Mouse (Mus musculus): ENCODE data around the gene Mrpl33.
"Not testable (repeated sequence)": the region's sequence is repeated elsewhere in the genome, so short reads cannot be mapped to it uniquely, and the experiment has no call there.

The Mrpl33 gene

DNA sequence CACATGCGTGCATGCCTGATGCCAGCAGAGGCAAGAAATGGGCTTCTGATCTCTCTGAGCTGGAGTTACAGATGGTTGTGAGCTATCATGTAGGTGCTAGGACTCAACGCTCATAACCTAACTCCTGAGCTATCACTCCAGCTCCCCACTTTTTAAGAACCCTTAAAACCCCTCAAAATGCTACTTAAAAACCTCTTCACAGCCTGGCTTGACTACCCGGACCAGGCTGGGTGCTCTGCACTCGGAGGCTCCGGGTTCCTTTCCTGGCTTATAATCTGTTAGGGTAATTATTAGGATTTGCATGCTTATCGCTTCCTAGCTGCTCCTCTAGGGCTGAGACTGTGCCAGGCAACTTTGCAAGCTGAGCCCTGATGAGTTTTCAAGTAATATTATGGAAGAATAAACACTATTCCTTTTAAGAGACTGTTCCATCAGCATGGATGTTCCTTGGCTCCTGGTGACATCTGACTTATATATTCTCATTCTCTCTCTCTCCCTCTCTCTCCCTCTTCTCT is 752 bp downstream of the Mrpl33 start:
- DNase-seq (ENCODE audit: low read depth, low spot score), result no peak

DNA sequence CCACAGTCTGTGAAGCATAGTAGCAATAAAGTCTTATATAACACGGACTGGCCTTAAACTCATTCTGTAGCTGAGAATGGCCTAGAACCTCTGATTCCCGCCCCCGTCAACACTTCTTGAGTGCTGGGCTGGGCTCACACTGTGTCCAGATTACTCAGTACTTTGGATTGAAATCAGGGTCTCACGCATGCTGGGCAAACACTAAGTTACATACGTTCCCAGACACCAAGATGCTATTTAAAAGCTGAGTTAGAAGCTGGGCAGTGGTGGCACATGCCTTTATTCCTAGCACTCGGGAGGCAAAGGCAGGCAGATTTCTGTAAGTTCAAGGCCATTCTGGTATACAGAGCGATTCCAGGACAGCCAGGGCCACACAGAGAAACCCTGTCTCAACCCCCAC is 1.4 kb downstream of the Mrpl33 start:
- DNase-seq (ENCODE audit: low read depth, low spot score), result no peak

DNA sequence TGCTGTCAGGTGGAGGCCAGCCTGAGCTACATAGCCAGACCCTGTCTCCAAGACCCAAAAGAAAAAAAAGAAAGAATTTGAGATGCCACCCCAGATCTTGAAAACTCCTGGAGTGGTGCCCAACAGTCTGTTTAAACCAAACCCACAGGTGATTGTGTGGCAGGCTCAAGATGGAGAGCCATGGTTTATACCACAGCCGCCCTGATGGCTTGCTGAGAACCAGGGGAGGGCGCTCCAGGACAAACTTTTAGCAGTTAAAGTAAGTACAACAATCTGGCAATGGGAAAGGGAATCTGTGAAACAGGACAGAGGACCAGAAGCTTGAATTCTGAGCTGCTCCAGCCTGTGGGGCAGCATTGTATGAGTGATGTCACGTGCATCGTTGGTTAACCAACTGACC is 1.8 kb downstream of the Mrpl33 start:
- no peak for DNase-seq (ENCODE audit: low read depth, low spot score)

DNA sequence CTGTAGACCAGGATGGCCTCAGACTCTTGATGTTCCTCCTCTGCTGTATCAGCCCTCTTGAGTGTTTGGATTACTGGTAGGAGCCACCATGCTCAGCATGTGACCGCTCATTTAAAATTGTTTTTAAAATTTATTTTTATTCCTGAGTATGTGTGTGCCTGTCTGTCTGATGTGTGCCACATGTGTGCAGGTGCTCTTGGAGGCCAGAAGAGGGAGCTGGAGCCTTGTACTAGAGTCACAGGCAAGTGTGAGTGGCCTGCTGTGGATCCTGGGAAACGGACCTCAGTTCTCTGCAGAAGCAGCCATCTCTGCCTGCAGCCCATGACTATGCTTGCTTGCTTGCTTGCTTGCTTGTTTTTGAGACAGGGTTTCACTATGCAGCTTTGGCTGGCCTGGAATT is 2.4 kb downstream of the Mrpl33 start:
- DNase-seq (ENCODE audit: low read depth, low spot score), result no peak

DNA sequence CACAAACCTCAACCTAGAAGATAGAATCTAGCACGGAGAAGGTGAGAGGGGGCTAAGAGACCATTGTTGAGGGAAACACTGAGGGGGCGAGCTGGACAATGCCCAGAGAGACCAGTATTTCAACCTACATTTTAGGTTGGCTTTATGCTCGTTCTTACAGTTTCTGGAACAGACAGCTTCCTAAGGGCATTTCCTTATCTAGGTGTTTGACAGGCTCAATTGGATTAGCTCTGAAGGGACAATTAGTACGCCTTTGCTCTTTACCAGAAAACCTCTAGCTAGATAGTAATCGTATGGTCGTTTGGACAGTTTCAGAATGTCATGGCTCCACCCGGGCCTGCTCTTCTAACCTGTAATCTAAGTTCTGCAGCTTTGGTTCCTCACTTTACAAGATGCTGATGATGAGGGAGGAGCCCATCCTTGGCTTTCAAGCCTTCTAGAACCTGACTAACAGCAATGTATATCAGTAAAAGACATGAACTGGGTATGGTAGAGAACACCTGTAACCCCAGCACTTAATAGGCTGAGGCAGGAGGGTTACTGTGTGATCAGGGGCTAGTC is 4.5 kb downstream of the Mrpl33 start:
- no peak for DNase-seq (ENCODE audit: low read depth, low spot score)

DNA sequence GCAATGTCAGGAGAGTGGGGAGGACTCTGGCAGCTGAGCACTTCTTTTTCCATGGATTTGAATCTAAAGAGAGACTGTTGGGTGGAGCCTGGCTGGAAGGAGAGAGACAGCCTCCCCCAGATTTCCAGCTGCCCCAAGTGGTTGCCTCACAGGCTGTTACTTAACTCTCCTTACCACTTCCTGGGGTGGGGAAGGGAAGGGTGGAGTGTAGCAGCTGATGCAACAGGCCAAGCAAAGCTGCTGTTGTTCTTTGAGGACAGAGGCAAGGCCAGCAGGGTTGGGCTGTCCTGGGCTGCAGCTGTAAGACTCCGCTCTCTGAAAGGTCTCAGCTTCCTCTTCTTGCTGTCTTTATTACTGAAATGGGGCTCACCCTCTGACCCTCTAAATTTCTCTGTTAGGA is 5.6 kb downstream of the Mrpl33 start:
- DNase-seq (ENCODE audit: low read depth, low spot score), result no peak

DNA sequence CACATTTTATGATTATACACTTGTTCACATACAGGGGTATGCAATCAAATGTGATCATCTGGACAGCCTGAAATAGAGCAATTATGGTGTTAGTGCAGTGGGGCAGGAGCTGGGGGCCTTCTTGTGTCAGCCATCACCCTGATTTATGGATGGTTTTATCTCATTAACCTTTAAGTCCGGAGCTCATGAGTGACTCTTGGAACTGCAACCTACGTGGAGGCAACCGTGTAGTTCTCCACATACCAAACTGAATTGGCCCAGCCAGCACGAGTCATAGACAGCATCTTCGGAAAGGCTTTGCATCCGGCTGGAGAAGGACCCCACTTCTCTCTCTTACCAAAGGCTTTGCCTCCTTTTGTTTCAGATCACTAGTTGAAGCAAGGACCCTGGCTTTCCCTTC is 7.0 kb downstream of the Mrpl33 start:
- DNase-seq (ENCODE audit: low read depth, low spot score), result no peak

DNA sequence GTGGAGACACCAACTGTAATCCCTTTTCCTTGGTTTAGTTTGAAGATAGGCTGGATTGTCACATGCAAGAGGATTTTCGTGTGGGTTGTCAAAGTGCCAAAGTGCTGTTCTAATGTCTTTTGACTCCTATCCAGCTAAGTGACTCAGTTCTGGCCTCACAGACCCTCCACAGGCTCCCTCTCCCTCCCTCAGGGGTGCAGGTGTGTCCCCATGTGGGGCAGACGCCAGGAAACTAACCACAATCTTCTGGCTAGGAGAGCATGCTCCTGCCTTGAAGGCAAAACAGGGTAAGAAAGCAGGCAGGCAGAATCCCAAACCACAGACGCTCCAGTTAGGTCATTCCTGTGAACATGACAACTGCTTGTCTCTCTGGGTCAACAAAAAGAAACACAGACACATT is 9.4 kb downstream of the Mrpl33 start:
- no peak for DNase-seq (ENCODE audit: low read depth, low spot score)

DNA sequence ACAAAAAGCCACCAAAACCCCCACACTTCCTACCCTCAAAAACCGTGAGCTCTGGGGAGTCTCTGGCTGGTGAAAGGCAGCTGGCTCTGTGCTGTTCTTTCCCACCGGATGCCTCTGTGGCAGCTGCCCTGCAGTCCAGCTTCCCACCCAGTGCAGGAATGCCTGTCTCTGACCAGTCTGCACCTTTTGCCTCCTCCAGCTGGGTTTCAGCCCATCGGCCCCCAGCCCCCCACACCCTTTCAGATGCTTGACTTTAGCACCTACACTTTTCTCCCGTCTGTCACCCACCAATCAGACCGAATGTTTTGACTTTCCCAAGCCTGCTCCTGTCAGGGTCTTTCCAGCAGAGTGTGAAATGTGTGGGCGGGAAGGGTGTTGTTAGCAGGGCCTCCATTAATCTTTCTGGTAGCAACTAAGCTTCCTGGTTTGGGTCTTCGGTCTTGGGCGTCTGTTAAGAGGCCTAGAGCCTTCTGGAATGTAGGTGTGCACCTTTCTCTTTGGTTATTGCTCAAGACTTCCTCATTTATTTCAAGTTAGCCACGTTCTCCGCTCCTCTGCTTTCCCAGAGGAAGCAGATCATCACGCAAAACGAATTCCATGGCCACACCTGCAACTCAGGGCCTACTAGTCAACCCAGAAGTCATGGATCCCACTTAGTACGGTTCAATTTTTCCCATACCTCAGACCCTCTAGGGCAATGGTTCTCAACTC is 13.8 kb downstream of the Mrpl33 start:
- no peak for DNase-seq (ENCODE audit: low read depth, low spot score)

DNA sequence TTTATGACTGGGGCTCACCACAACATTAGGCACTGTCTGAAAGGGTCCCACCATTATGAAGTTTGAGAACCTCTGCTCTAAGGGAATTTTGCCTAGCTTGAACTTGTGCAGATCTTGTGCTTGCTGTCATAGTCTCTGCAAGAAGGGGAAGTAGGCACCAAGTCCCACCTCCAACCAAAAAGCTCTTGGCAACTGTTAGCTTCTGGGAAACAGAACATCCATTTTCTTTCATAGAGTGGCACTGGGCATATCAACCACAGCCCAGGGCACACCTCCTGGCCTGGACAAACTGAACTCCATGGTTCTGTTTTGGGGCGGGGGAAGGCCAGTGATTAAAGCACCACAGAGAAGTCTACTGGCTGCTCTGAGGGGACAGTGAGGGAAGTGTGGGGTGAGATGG is 14.5 kb downstream of the Mrpl33 start:
- no peak for DNase-seq (ENCODE audit: low read depth, low spot score)

DNA sequence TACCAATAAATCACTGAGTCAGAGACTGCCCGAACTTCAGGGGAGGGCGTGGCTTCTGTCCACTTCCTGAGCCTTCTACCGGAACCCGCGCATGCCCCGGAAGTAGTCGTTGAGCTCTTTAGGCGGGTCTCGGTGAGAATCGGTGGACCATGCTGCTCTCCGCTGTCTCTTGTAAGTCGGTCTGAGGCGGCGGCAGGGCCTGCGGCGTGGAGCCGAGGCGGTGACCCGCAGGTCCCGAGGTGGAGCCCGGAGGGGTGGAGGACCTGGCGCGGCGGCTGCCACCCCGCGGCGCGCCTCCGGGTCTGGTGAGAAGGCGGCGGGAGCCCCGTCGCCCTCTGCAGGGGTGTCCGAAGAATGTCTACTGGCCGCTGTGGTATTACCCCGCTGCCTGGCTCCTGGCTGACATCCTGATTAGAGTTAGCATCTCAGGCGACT is 17.1 kb downstream of the Mrpl33 start:
- peak; percentile 72 for DNase-seq (ENCODE audit: low read depth, low spot score)

DNA sequence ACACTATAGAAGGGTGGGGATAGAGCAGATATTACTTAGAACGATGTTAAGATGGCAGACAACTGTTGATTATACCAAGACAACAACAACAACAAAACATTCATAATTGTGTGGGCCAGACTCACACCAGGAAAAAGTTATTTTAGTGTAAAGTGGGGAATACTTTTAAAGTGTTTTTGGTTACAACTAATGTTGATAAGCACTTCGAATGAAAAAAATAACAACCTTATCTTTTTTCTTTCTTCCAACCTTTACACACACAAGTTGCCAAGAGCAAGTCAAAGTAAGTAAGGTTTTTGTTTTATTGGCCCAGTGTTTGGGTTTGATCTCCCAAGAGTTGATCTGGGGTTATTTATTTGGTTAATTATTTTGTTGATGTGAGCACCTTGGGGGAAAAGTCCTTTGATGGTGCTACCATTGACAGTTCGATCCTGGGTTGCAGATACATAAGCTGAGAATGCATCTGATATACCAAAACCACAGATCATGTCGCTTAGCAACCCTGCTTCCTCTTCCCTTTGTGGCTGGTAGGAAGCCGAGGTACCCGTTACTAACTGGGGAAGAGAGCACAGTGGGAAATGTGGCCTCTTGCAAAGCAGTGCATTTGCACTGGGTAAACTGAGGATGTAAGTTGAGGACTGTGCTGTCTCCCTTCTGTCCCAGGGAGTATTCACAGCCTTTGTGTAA is 17.7 kb downstream of the Mrpl33 start:
- DNase-seq (ENCODE audit: low read depth, low spot score), result no peak

DNA sequence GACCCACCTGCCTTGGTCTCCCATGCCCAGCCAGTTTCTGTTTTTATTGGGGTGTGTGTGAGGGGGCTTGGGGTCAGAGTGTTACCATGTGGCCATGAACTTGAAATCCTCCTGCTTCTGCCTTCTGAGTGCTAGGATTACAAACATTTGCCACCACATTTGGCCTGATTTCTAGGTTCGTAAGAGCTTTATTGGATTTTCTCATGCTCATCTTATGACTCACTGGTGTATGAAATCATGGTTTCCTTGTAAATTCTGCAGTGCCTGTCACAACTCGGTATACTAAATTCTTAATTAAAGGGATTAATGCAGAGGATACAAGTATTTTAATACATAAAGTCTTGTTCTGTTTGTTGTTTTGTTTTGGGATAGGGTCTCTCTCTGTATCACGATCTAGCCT is 23.6 kb downstream of the Mrpl33 start:
- no peak for DNase-seq (ENCODE audit: low read depth, low spot score)

DNA sequence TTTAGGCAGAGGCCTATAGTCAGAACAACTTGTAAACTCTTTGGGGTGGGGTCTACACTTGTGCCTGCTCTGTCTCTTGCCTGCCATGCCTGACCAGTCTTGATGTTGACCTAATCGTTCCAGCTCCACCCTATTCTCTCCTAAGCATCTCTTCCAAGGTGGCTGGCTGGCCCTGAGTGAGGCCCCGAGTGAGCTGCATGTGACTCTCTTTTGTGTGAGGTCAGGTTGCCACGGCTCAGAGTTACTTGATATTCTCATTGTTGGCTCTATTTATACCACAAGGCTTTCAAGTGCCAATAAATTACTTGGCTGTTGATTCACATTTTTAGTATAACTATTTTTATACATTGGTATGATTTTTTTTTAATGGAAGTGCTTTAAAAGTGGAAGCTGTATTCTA is 30.4 kb downstream of the Mrpl33 start:
- no peak for DNase-seq (ENCODE audit: low read depth, low spot score)

DNA sequence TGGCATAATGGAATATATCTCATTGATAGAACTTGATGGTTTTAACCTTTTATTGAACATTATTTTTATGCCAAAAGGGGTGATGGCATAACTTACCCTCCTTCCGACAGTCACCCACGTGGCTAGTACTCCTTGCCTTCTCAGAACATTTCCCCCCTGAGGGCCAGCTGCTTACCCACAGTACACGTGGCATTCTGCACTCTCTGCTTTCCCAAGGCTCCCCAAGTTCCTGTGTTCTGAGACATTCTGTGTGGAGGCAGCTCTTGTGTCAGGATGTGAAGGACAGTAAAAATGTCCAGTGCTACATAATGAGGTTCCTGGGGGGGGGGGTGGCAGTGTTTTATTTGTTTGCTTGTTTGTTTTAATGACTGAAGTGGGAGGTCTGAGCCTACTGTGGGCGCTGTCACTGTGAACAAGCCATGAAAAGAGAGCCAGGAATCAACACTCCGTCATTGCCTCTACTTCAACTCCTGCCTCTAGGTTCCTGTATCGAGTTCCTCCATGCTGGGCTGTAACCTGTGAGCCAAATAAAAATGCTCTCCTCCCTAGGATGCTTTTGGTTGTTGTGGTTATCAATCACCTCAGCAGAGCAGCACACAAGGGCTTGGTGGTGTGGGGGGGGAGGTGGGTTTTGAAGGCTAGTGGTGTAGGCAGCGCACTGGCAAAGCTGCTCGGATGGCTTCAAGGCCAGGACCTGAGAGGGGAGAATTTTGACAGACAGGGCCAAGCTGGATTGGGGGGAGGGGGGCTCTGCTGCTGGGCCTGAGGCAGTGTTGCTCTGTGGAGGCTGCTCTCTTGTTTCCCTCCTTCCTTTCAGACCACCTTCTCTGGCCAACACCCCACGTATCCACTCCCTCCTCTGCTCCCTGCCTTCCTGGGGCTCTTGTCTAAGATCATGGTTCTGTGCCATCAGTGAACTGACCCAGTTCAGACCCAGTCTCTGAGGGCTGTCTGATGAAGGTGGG is 31.1 kb downstream of the Mrpl33 start:
- DNase-seq (ENCODE audit: low read depth, low spot score), result no peak

DNA sequence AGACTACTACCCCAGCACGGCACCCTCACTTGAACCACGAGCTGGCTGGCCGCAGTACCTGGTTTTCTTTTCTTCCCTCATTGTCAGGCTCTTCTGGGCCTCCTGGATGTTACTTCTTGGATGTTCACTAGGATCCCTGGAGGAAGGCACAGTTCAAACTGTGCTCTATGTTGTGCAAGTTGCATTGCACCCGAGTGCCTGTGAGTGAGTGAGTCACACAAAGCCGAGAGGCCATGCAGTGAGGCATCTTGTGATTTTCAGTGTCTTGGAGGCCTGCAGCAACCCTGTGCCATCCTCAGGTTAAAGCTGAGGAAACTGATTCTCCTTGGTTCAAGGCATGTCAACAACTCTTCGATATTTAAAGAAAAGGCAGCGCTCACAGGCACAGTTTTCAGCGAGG is 31.8 kb downstream of the Mrpl33 start:
- no peak for DNase-seq (ENCODE audit: low read depth, low spot score)

DNA sequence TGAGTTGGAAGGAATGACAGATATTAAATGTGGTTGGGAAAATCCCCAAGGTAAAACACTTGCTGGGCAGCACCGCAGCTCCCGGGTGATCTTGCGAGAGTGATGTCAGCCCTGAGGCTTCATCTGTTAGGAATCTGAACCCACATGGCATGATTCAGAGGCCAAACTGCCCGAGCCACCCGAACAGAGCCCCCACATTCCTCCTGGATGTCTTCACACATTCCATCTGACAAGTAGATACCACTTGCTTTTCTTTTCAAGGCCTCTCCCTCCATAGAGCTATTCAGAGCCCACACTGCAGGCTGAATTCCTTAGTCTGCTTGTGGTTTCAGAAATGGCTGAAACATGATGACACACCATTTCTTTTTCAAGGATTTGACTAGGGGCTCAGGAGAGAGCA is 33.3 kb downstream of the Mrpl33 start:
- DNase-seq (ENCODE audit: low read depth, low spot score), result peak; percentile 17

DNA sequence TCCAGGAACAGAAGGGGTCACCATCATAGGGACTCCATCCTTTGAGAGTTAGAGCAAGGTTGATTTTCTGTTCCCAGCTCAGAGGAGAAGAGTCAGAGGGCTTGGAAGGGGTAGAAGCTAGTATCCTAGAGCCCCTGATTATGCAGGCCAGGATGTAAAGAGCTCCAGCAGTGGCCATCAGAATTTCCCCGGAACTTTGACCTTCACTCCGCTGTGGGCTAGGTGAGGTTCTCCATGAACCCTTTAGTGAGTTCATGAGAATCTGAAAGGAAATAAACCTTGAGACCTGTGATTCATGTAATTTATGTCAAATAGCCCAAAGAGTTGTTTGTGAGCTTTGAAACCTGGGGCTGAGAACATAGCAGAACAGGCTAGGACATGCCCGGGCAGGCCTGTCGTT is 34.4 kb downstream of the Mrpl33 start:
- DNase-seq (ENCODE audit: low read depth, low spot score), result not testable (repeated sequence)

DNA sequence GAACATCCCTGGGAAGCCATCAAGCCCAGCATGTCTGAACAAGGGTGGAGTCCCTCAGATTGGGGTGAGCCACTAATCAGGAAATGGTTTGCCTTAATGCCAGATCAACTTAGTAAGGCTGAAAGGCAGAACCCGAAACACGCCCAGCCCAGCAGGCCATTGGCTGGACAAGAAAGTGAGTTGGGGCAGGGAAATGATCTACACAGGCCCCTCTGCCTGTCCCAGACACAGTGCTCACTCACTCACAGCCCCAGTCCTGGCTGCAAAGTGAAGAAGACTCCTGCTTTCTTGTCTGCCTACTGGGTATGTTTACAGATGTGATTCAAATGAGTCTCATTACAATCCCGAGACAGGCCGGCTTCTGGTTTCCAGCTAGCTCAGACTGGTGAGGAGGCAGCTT is 37.4 kb downstream of the Mrpl33 start:
- no peak for DNase-seq (ENCODE audit: low read depth, low spot score)

DNA sequence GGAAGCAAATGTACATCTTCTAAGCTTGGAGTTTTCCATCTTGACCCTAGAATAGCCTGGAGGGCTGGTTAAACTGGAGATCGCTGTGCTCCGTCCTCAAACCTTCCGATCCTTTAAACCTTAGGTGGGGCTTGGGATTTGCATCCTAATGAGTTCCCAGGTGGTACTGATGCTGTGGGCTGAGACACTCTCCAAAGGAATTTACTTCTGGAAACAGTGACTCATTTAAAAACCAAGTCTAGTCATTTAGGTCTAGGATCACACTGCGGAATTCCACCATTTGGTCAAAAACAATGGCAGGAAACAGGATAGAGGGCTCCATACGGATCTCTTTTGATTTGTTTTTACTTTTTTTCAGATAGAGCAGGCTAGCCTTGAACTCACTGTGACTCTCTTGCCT is 37.9 kb downstream of the Mrpl33 start:
- DNase-seq (ENCODE audit: low read depth, low spot score), result no peak

DNA sequence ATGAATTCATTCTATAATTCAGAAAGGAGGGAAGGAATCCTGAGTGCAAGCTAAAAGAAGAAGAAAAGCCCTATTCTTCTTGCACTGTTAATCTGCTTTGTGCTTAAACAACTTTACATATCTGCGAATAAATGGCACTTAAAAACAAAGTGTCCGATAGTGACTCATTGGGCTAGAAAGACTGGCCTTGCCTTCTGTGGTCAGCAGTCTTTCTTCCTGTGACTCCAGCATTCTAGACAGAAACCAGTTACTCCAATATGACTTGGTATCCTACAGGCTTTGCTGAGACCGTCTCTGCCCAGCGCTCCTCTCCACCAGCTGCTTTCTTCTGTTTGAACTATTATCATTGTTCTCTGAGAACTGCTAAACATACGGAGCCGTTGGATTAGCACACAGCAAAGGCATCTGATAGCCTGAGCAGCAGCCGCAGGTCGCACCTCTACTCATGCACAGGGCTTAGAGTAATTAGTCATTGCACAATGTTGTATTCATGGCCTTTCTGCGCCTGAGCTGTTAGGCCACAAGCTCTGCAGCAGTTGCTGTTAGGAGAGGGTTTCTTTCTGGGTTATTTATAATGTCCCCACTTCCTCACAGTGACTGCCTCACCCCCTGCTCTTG is 40.0 kb downstream of the Mrpl33 start:
- DNase-seq (ENCODE audit: low read depth, low spot score), result no peak

All from embryo, embryonic 11.5 days (tissue).